Mouse (Mus musculus) urinary bladder, postnatal 14 days (tissue): Measurements from ENCODE around the gene Exosc7.

Experiments
- DNase-seq: peaks from one replicate; pipeline ENCODE4 v3.0.0; 2021; ENCODE audit warnings: low spot score

Gene Exosc7

DNA sequence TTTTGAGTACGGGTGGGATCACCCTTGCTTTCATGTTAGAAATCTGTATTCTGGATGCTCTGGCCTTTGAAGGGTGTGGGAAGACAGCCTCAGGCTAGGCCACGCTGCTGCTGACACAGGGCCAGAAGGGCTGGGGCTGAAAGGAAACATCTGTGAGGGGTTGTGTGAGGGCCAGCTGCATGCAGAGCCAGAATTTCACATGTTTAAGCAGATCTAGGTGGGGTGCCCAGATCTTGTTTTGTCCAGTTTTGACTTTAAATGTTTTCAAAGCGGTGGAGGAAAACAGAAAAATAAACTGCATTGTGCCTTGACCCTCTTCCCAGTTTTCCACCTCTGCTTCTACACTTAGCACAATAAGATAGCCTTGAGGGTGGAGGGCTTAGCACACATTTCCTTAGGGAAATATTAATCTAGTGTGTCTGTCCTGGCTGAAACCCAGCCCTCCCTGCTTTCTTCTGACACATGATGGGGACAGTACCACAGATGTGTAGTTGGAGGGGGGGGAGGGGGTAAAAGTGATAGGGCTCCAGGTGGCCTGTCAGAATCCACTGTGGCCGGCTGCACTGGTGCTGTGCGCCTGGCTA, 26.0 kb downstream of the Exosc7 start:
- peak; percentile 78 for DNase-seq

DNA sequence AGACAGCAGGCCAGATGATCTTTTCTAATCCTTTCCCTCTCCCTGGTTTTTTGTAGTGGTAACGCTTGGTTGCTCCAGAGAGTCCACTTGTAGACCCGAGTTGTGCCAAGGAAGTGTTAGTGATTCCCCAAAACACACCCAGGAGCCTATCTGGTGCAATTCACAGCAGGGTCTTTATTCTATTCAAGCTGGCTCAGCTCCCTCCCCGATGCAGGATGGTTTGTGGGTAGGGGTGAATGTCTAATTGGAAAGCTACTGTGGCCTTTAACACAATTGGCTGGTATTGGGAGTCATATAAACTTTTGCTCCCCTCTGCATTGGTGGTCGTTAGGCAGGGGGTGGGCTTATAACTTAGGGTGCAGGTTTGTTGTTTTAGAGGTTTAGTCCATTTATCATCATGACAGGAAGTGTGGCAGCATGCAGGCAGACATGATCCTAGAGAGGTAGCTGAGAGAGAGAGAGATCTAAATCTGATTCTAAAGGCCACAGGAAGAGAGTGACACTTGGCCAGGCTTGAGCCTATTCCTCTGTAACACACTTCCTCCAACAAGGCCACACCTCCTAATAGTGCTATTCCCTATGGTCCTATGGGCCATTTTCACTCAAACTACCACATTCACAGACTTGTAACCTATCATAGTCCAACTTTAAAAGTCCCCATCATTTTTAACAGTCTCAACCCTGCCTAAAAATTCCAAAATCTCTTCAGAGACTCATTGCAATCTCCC, 27.0 kb downstream of the Exosc7 start:
- DNase-seq: no peak

DNA sequence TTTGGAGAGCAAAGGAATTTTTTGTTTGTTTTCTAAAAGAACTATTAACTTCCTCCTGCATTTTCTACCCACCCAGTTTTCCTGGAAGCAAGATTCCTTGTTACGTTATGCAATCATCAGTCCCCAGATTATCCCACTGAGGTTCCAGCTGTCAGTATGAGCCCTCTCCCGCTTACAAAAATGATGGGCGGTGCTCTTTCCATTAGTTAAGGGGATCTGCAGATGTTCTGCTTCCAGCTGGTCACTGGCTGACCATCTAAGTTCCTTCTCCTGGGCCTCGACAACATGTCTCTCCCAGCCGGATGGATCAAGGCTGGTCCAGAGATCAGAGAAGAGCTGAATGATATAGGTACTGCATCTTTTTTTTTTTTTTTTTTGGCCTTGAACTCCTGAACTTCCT, 35.4 kb downstream of the Exosc7 start:
- peak; percentile 53 for DNase-seq

GRCm38 (mm10) chr9:123150241-123151020, 37.4 kb downstream of the Exosc7 start, which contains the start of gene Clec3b:
Gene Clec3b (plus strand): TSS chr9:123150946.
- peak; percentile 57 for DNase-seq

DNA sequence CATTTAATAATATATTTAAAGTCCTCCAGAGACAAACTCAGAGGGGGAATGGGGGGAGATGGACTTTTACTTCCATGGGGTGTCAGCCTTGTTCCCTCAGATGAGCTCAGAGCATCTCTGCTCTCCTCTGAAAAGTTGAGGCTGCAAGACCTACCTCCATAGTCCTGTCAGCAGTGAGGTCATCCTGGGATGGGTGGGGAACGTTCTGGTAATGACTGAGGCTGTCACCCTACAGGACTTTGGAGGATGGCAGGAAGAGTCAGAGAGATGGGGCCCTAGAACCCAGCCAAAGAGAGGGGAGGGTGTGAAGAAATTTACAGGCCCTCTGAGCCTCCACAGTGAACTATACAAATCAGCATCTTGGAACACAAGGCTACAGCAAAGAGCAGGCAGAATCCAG, 38.5 kb downstream of the Exosc7 start:
- no peak for DNase-seq

DNA sequence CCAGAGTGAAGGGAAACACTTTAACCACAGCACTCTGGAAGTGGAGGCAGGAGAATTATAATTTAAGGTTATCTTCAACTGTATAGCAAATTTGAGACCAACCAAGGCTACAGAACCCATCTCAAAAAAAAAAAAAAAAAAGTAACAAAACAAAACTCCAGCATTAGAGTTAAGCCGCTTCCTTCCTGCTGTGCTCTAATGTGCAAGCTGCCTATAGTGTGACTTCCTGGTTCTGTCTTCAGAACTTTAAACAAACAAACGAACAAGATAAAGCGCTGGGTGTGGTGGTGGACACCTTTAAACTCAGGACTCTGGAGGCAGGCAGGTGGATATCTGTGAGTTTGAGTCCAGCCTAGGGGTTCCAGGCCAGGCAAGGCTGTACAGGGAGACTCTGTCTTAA, 39.0 kb downstream of the Exosc7 start:
- DNase-seq: no peak

GRCm38 (mm10) chr9:123153121-123153520, 40.1 kb downstream of the Exosc7 start:
- DNase-seq: peak; percentile 35

- DNase-seq: peak; percentile 81
These were observed 43.9 kb downstream of the Exosc7 start for GRCm38 (mm10) chr9:123156910-123157361.

DNA sequence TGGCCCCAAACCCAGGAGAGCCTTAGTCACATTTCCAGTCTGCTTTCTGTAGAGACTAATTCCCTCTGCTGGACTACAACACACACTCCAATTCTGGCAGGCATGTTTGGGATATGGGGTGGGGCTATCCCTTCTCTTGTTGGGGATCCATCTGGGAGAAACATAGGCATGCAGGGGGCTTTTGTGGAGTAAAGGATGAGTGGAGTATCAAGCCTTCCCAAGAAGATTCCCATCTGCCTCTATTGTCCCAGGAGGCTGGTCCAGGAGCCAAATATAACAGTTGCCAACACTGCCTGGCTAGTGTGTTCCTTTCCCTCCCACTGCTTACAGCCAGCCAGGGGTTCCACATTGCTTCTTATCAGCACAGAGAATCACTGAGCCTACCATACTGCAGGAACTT, 44.7 kb downstream of the Exosc7 start:
- peak; percentile 25 for DNase-seq

DNA sequence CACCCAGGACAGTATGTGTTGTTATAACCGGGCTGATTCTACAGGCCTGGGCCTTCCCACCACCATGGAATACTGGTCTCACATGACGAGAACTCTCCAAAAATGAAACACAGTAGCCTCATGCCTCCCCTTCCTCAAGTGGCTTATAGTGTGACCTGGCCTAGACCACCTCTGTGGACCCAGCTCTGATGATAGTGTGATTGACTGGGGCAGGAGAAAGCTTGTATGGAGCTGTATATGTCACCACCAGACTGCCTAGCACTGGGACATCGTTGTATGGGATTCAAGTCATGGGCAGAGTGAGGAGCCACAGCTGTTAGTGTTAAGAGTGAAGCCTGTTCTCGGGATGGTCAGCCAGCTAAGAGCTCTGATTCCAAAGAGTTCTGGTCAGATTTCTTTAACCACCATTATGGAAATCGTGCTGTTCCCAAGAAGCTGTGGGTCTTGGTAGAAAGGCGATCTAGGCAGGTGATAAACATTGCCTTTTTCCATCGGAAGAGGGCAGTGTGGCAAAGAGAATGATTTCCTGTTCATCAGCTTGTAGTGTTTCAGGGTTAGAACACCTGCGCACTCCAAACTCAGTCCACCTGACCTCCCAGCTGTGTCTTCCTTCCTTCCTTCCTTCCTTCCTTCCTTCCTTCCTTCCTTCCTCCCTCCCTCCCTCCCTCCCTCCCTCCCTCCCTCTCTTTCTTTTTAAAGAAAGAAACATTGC, 45.3 kb downstream of the Exosc7 start:
- DNase-seq: no peak

GRCm38 (mm10) chr9:123159330-123159729, 46.3 kb downstream of the Exosc7 start:
- DNase-seq: peak; percentile 80

DNA sequence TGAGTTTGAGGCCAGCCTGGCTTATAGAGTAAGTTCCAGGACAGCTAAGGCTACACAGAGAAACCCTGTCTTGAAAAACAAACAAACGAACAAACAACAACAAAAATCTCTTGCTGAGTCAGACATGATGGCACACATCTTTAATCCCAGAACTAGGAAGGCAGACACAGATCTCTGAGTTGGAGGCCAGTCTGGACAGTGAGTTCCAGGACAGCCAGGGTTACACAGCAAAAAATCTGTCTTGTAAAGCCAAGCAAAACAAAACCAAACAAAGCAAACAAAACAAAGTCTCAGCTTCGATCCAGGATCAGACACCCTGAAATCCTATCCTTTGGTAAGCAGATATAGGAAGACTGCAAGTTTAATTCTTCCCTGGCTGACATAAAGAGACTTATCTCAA, 48.8 kb downstream of the Exosc7 start:
- no peak for DNase-seq

DNA sequence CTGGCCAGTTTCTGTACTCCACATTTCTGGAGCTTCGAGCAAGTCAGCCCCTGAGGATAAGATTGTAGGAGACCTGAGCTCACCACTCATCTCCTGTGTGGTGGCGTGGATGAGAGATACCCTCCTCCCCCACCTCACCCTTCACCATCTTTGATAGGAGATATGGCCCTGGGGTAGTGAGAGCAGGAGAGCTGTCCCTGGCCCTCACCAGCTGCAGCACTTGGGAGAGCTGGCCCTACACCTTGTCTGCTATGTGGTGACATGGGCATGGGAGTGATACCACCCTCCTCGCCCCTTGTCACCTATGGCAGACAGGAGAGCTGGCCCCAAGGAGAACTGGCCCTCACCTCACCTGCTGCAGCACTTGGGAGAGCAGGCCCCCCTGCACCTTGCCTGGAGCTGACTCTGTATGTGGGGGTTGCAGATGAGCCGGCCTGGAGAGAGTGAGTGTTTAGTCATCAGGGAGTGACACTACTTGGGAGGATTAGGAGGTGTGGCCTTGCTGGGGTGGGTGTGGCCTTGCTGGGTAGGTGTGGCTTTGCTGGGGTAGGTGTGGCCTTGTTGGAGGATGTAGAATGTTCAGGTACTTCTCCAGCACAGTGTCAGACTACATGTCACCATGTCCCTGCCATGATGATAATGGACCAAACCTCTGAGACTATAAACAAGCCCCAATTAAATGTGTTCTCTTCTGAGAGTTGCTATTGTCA, 50.1 kb downstream of the Exosc7 start:
- DNase-seq: no peak

- no peak for DNase-seq
These were observed 52.9 kb downstream of the Exosc7 start for GRCm38 (mm10) chr9:123165781-123166443.

GRCm38 (mm10) chr9:123173760-123174159, 60.7 kb downstream of the Exosc7 start:
- DNase-seq: no peak

- no peak for DNase-seq
These were observed 61.3 kb downstream of the Exosc7 start for GRCm38 (mm10) chr9:123174356-123174755.

DNA sequence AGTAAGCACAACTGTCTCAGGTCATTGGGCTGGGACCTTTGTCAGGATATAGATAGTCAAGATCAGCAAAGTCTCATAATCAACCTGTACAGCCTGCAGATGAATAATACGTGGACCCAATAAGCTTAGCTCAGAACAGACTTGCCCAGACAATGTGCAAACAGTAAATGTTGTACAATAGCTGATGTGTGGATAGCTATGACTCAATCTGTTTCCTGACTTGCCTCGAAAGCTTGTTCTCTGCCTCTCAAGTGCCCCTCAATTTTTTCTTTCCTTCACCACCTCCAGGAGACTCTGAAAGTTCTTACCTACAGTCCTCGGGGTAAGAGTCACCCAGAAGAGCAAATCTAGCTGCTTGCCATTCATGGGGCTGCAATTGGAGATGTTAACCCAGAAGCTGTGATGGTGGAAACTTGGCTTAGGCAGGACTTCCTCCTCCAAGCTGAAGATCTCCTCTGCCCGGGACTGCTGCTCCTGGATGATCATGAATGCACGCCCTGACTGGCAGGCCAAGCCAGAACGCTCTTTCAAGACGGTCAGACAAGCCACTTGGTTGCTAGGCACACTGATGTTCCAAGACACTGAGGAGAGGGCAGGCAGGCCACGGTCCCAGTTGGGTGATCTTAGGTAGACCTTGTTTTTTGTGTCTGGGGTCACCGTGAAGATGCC, 64.5 kb downstream of the Exosc7 start:
- DNase-seq: no peak

DNA sequence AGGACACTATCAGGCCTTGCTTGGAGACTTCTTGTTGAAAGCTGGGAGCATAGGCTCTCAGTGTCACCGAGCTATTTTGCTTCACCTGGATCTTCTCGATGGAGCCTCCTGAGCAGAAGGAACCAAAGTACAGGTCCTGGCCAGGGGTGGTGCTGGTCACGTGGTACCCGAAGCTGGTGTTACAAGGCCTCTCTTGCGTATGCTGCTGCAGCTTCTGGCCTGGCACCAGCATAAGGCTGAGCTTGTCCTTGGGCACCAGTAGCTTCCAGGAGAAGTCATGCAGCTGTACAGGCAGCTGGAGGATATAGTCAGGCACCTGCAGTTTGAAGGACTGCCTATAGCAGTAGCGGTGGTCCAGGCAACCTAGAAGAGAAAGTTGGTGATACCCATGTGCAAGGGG, 67.0 kb downstream of the Exosc7 start:
- no peak for DNase-seq

DNA sequence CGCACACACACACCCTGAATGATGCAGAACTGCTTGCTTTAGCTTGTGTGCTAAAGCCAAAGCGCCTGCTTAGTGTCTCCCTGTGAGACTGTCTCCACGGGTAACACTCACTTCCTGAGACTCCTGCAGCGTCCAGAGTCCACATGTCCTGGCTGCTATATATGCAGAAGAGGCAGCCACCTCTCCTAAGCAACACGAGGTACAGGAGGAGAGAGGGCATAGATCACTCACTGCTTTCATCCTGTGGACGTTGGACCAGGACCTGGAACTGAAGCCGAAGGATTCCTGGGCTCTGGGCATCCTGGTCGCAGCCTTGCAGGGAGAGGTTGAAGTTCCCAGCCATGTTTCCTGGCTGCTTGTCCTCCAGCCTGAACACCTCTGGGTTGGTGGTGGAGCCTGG, 70.2 kb downstream of the Exosc7 start:
- DNase-seq: no peak

DNA sequence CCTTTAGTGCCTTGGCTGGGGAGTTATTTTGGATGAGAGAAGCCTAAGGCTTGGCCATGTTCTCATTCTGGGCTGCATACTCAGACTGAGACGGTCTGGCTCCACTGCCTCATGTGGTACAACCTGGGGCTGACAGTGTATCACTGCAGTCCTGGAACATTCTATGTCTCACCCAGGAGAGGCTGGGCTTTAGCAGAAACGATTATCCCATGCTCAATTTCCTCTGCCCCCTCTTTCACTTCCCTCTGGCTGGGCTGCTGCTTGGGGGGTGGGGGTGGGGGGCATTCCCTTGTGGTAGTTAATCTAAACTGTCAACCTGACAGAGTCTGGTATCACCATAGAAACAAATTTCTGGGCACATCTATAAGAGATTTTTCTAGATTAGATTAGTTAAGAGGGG, 72.5 kb downstream of the Exosc7 start:
- no peak for DNase-seq
